Mouse (Mus musculus) liver, adult 2 months (tissue): ENCODE results near the gene Mbnl2. TPM values are rescaled to one million over a fixed set of nuclear protein-coding genes. Genes with fewer than 3 reads are reported as not detected.
A peak's percentile ranks its signal among the peaks of the same experiment; 100 is the strongest.

Experiments used
- DNase-seq: peaks from one replicate; pipeline ENCODE4 v3.0.0-alpha.2; 2011; ENCODE audit warnings: low read depth, low spot score; ENCODE audit errors: extremely low read depth
- H3K27ac ChIP-seq: fragments of 200-500 bp; replicated peaks from 2 replicates; pipeline ENCODE4 v1.5.1; 2012; ENCODE audit warnings: low read depth, mild to moderate bottlenecking, control low read depth, inconsistent platforms, low read length; ENCODE audit not compliant: insufficient read depth
- H3K27me3 ChIP-seq: fragments of 200-500 bp; 2 replicates; pipeline ENCODE4 v1.6.1; 2012; ENCODE audit warnings: mild to moderate bottlenecking, moderate library complexity, low read length, inconsistent platforms; ENCODE audit not compliant: control insufficient read depth, insufficient read depth
- H3K36me3 ChIP-seq: fragments of 200-500 bp; 2 replicates; pipeline ENCODE4 v1.6.1; 2012; ENCODE audit warnings: low read length, inconsistent platforms; ENCODE audit not compliant: control insufficient read depth, insufficient read depth
- H3K4me1 ChIP-seq: fragments of 200-500 bp; 2 replicates; pipeline ENCODE4 v1.6.1; 2011; ENCODE audit warnings: low read length; ENCODE audit not compliant: control insufficient read depth, insufficient read depth
- H3K4me3 ChIP-seq: fragments of 200-500 bp; 2 replicates; pipeline ENCODE4 v1.5.1; 2011; ENCODE audit warnings: low read depth, mild to moderate bottlenecking, control low read depth, low read length, moderate library complexity; ENCODE audit not compliant: insufficient read depth
- H3K79me2 ChIP-seq: fragments of 200-500 bp; 2 replicates; pipeline ENCODE4 v1.6.1; 2012; ENCODE audit warnings: inconsistent platforms, mild to moderate bottlenecking, low read length, moderate library complexity; ENCODE audit not compliant: control insufficient read depth, insufficient read depth
- H3K9ac ChIP-seq: fragments of 200-500 bp; 2 replicates; pipeline ENCODE4 v1.6.1; 2012; ENCODE audit warnings: low read depth, mild to moderate bottlenecking, control low read depth, inconsistent platforms, low read length
- CTCF ChIP-seq: fragments of 200-500 bp; IDR thresholded peaks from 2 replicates; pipeline ENCODE4 v1.5.1; 2011; ENCODE audit warnings: low read depth, low read length, control low read depth
- POLR2A ChIP-seq: fragments of 200-500 bp; IDR thresholded peaks from 2 replicates; pipeline ENCODE4 v1.6.1; 2011; ENCODE audit warnings: low read length, control low read depth; ENCODE audit not compliant: insufficient read depth; ENCODE audit errors: extremely low read depth
- WGBS: fragments of 180-500 bp; shearing (Covaris S2); methylation state at CpG from one replicate; pipeline ENCODE4 v1.1.7; 2018; 5-methylcytosine and 5-hydroxymethylcytosine counted together
- polyA plus RNA-seq: library from polyadenylated mRNA; depleted of rRNA; stranded (reverse); fragments of >200 nt; gene quantifications from 2 replicates; pipeline ENCODE4 v1.2.3, GENCODE M21; 2012
- total RNA-seq: library from RNA; depleted of rRNA; stranded (reverse); fragments of >200 nt; gene quantifications from 2 replicates; pipeline ENCODE4 v1.2.3, GENCODE M21; 2014

The Mbnl2 gene
- total and polyA plus RNA-seq, 2 experiments = 17.5 to 35.2 TPM

GRCm38 (mm10) chr14:120306229-120306628 lies 30.8 kb downstream of the Mbnl2 start:
- TF ChIP-seq POLR2A (no peak), CTCF (no peak)
- WGBS = 82% methylated on average over 11 of the region's 11 CpGs
- Histone ChIP-seq H3K27ac (no peak overlapping the region), H3K9ac (no peak overlapping the region), H3K79me2 (peaks cover 30% of the 10 kb centered on the region; the same call in 1 of the 2 replicates), H3K36me3 (no peaks in the 10 kb centered on the region), H3K27me3 (no peaks in the 10 kb centered on the region), H3K4me3 (no peak overlapping the region), H3K4me1 (peaks cover 18% of the 10 kb centered on the region)
- DNase-seq = no peak

- Histone ChIP-seq H3K9ac (no peak overlapping the region), H3K27ac (no peak overlapping the region), H3K4me3 (no peak overlapping the region), H3K36me3 (no peaks in the 10 kb centered on the region), H3K27me3 (no peaks in the 10 kb centered on the region), H3K79me2 (peaks cover 40% of the 10 kb centered on the region), H3K4me1 (peaks cover 19% of the 10 kb centered on the region)
- 91% methylated on average over 3 of the region's 3 CpGs for WGBS
- no peak for DNase-seq
- TF ChIP-seq CTCF = no peak
- no peak for TF ChIP-seq POLR2A
Measured at GRCm38 (mm10) chr14:120307356-120307755, 31.9 kb downstream of the Mbnl2 start.

- H3K36me3 ChIP-seq = no peaks in the 10 kb centered on the region
- no peak overlapping the region for H3K27ac ChIP-seq
- no peak overlapping the region for H3K4me3 ChIP-seq
- H3K27me3 ChIP-seq = no peaks in the 10 kb centered on the region
- 28% methylated on average over 4 of the region's 4 CpGs for WGBS
- peaks cover 46% of the 10 kb centered on the region for H3K79me2 ChIP-seq
- peaks cover 21% of the 10 kb centered on the region for H3K4me1 ChIP-seq
- H3K9ac ChIP-seq = no peak overlapping the region
- DNase-seq = peak; percentile 63
- TF ChIP-seq POLR2A (no peak), CTCF (no peak)
Measured at GRCm38 (mm10) chr14:120307963-120308362, 32.5 kb downstream of the Mbnl2 start.

GRCm38 (mm10) chr14:120309691-120310090 lies 34.2 kb downstream of the Mbnl2 start:
- no peaks in the 10 kb centered on the region for H3K27me3 ChIP-seq
- H3K36me3 ChIP-seq = no peaks in the 10 kb centered on the region
- over 99% methylated on average over 6 of the region's 6 CpGs for WGBS
- DNase-seq = no peak
- peaks cover 21% of the 10 kb centered on the region for H3K4me1 ChIP-seq
- H3K9ac ChIP-seq = no peak overlapping the region
- H3K4me3 ChIP-seq = no peak overlapping the region
- TF ChIP-seq CTCF = no peak
- no peak for TF ChIP-seq POLR2A
- no peak overlapping the region for H3K27ac ChIP-seq
- H3K79me2 ChIP-seq = peaks cover 57% of the 10 kb centered on the region

GRCm38 (mm10) chr14:120311330-120312097 lies 36.0 kb downstream of the Mbnl2 start:
- Histone ChIP-seq H3K4me3 (no peak overlapping the region), H3K4me1 (peaks cover 19% of the 10 kb centered on the region), H3K9ac (no peak overlapping the region), H3K27me3 (no peaks in the 10 kb centered on the region), H3K36me3 (no peaks in the 10 kb centered on the region), H3K27ac (no peak overlapping the region), H3K79me2 (peaks cover 60% of the 10 kb centered on the region)
- no peak for DNase-seq
- TF ChIP-seq CTCF = no peak
- no peak for TF ChIP-seq POLR2A
- 84% methylated on average over 12 of the region's 12 CpGs for WGBS

GRCm38 (mm10) chr14:120312661-120313406 lies 37.4 kb downstream of the Mbnl2 start:
- H3K9ac ChIP-seq = no peak overlapping the region
- H3K79me2 ChIP-seq = peaks cover 53% of the 10 kb centered on the region
- DNase-seq = peak; percentile 67
- H3K27ac ChIP-seq = no peak overlapping the region
- H3K36me3 ChIP-seq = no peaks in the 10 kb centered on the region
- H3K4me3 ChIP-seq = no peak overlapping the region
- H3K4me1 ChIP-seq = peaks cover 12% of the 10 kb centered on the region
- no peak for TF ChIP-seq POLR2A
- TF ChIP-seq CTCF = no peak
- 40% methylated on average over 12 of the region's 12 CpGs for WGBS
- no peaks in the 10 kb centered on the region for H3K27me3 ChIP-seq
